Mouse (Mus musculus): ENCODE measurements around the gene Ctf2. TPM values are rescaled to one million over a fixed set of nuclear protein-coding genes. Genes with fewer than 3 reads are reported as not detected.

Ctf2 gene
- polyA plus RNA-seq, 2 experiments = 0.03 to 0.34 TPM

DNA sequence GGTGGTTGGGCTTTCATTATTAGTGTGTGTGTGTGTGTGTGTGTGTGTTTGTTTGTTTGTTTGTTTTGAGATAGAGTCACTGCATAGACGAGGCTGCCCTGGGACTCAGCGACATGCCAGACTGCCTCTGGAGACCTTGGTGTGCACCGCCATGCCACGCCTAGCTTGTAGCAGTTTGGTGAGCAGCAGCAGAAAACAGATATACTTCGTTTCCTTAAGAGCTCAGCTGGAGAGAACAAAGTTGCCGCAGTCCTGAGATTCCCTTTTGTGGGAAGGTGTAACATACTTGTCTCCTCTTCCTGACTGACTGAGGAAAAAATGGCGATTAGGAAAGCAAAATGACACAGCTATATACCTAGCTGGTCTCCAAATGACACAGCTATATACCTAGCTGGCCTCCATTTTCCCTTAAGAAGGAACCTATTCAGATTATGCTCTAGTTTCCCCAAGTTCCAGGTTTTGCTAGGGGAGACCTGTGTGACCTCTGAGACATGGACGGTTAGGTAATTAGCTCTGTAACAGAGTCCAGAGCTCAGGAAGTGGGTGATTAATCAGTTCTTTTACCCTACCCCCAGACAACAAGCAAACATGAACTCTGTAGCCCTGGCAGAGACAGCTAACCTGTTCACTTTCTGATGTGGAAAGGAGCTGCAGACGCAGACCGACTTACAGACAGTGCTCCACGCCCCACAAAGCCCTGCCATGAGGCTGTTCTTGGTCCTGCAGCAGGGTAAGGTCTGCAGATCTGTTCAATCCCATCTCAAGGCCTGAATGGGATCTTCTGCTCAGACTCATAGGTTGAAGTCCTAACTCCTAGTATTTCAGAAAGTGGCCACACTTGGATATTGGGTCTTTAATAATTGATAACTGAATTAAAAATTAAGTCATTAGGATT lies 59.8 kb downstream of the Ctf2 start:
- no peak for TF ChIP-seq POLR2A (IDR thresholded peaks at IDR 0.05; ENCODE audit: borderline replicate concordance, extremely low read depth, insufficient read depth, insufficient read length)
- 58% methylated on average over 11 of the region's 11 CpGs for WGBS
- Histone ChIP-seq H3K4me3 (replicated peaks; ENCODE audit: low read length) (no peak overlapping the region), H3K4me1 (ENCODE audit: control insufficient read depth, insufficient read depth, low read length) (no peaks in the 10 kb centered on the region), H3K4me2 (replicated peaks; ENCODE audit: low read depth, low read length, severe bottlenecking) (no peak overlapping the region), H3K36me3 (ENCODE audit: control insufficient read depth, insufficient read depth, low read length) (peaks cover 12% of the 10 kb centered on the region), H3K9me3 (ENCODE audit: control insufficient read depth, low read length) (no peaks in the 10 kb centered on the region), H3K27ac (replicated peaks; ENCODE audit: low read depth, low read length) (no peak overlapping the region), H3K9ac (ENCODE audit: low read depth, low read length, severe bottlenecking) (no peak overlapping the region), H3K27me3 (ENCODE audit: control insufficient read depth, insufficient read depth, low read length) (no peaks in the 10 kb centered on the region)
- no peak for ATAC-seq (ENCODE audit: low FRiP score, low read depth)
- no peak for DNase-seq (ENCODE audit: low spot score)

MicroRNAs within 50 kb of the gene (microRNA counts, 519-probe panel; counts per million panel counts)
- 2,210 counts per million, percentile 36 among the panel's probes with 10 or more counts for microRNA mmu-miR-762

Small RNA genes lying within 50 kb of the gene (microRNA-seq; reads per million reads assigned to microRNA genes)
- not detected for gene Mir762

Other genes starting within 250 kb of the Ctf2 start
- gene Srcap, start 220.2 kb downstream of the Ctf2 start, polyA plus RNA-seq (2012; rRNA removed) = 21.4 and 37.2 TPM in 2 replicates
- 44.1 and 54.8 TPM in 2 replicates for gene Srcap, start 220.2 kb downstream of the Ctf2 start, polyA plus RNA-seq (2014; fragmentation: Nextera tagmentation; extraction: Ambion mirVana)
- 17.4 and 19.6 TPM in 2 replicates for gene Gm42715, start 212.6 kb downstream of the Ctf2 start, polyA plus RNA-seq (2012; rRNA removed)
- 15.0 and 17.0 TPM in 2 replicates for gene Gm42715, start 212.6 kb downstream of the Ctf2 start, polyA plus RNA-seq (2014; fragmentation: Nextera tagmentation; extraction: Ambion mirVana)
- gene Tmem265, start 170.8 kb downstream of the Ctf2 start, polyA plus RNA-seq (2012; rRNA removed) = 2.4 and 4.5 TPM in 2 replicates
- 7.1 and 9.3 TPM in 2 replicates for gene Tmem265, start 170.8 kb downstream of the Ctf2 start, polyA plus RNA-seq (2014; fragmentation: Nextera tagmentation; extraction: Ambion mirVana)
- gene Phkg2, start 158.8 kb downstream of the Ctf2 start, polyA plus RNA-seq (2012; rRNA removed) = 99.1 and 103 TPM in 2 replicates
- 36.3 and 41.9 TPM in 2 replicates for gene Phkg2, start 158.8 kb downstream of the Ctf2 start, polyA plus RNA-seq (2014; fragmentation: Nextera tagmentation; extraction: Ambion mirVana)
- gene Ccdc189, start 143.6 kb downstream of the Ctf2 start, polyA plus RNA-seq (2012; rRNA removed) = 9.7 and 10.6 TPM in 2 replicates
- 5.4 and 8.1 TPM in 2 replicates for gene Ccdc189, start 143.6 kb downstream of the Ctf2 start, polyA plus RNA-seq (2014; fragmentation: Nextera tagmentation; extraction: Ambion mirVana)
- 49.1 and 51.9 TPM in 2 replicates for gene Rnf40, start 143.4 kb downstream of the Ctf2 start, polyA plus RNA-seq (2012; rRNA removed)
- gene Rnf40, start 143.4 kb downstream of the Ctf2 start, polyA plus RNA-seq (2014; fragmentation: Nextera tagmentation; extraction: Ambion mirVana) = 42.5 and 49.5 TPM in 2 replicates
- gene Zfp629, start 116.4 kb downstream of the Ctf2 start, polyA plus RNA-seq (2012; rRNA removed) = 23.8 and 24.5 TPM in 2 replicates
- 13.9 and 19.2 TPM in 2 replicates for gene Zfp629, start 116.4 kb downstream of the Ctf2 start, polyA plus RNA-seq (2014; fragmentation: Nextera tagmentation; extraction: Ambion mirVana)
- gene Bcl7c, start 23.2 kb downstream of the Ctf2 start, polyA plus RNA-seq (2012; rRNA removed) = 74.7 and 90.0 TPM in 2 replicates
- 95.4 and 102 TPM in 2 replicates for gene Bcl7c, start 23.2 kb downstream of the Ctf2 start, polyA plus RNA-seq (2014; fragmentation: Nextera tagmentation; extraction: Ambion mirVana)
- gene Ctf1, start 19.4 kb downstream of the Ctf2 start, polyA plus RNA-seq (2012; rRNA removed) = 53.6 and 82.9 TPM in 2 replicates
- gene Ctf1, start 19.4 kb downstream of the Ctf2 start, polyA plus RNA-seq (2014; fragmentation: Nextera tagmentation; extraction: Ambion mirVana) = 34.9 and 41.6 TPM in 2 replicates
- 64.5 and 81.3 TPM in 2 replicates for gene Fbxl19, start 12.4 kb upstream of the Ctf2 start, polyA plus RNA-seq (2012; rRNA removed)
- 4.4 and 6.8 TPM in 2 replicates for gene Fbxl19, start 12.4 kb upstream of the Ctf2 start, polyA plus RNA-seq (2014; fragmentation: Nextera tagmentation; extraction: Ambion mirVana)
- gene Orai3, start 37.6 kb upstream of the Ctf2 start, polyA plus RNA-seq (2012; rRNA removed) = 22.8 and 29.6 TPM in 2 replicates
- gene Orai3, start 37.6 kb upstream of the Ctf2 start, polyA plus RNA-seq (2014; fragmentation: Nextera tagmentation; extraction: Ambion mirVana) = 10.5 and 11.6 TPM in 2 replicates
- gene Setd1a, start 44.5 kb upstream of the Ctf2 start, polyA plus RNA-seq (2012; rRNA removed) = 29.7 and 31.8 TPM in 2 replicates
- 27.3 and 32.0 TPM in 2 replicates for gene Setd1a, start 44.5 kb upstream of the Ctf2 start, polyA plus RNA-seq (2014; fragmentation: Nextera tagmentation; extraction: Ambion mirVana)
- gene Gm49388, start 53.4 kb upstream of the Ctf2 start, polyA plus RNA-seq (2012; rRNA removed) = 0.44 and 0.61 TPM in 2 replicates
- gene Gm49388, start 53.4 kb upstream of the Ctf2 start, polyA plus RNA-seq (2014; fragmentation: Nextera tagmentation; extraction: Ambion mirVana) = not detected in 2 replicates
- 28.0 and 28.7 TPM in 2 replicates for gene Hsd3b7, start 68.4 kb upstream of the Ctf2 start, polyA plus RNA-seq (2012; rRNA removed)
- 14.3 and 16.5 TPM in 2 replicates for gene Hsd3b7, start 68.4 kb upstream of the Ctf2 start, polyA plus RNA-seq (2014; fragmentation: Nextera tagmentation; extraction: Ambion mirVana)
- gene Stx4a, start 92.1 kb upstream of the Ctf2 start, polyA plus RNA-seq (2012; rRNA removed) = 116 and 147 TPM in 2 replicates
- 38.8 and 41.0 TPM in 2 replicates for gene Stx4a, start 92.1 kb upstream of the Ctf2 start, polyA plus RNA-seq (2014; fragmentation: Nextera tagmentation; extraction: Ambion mirVana)
- gene Stx1b, start 92.4 kb upstream of the Ctf2 start, polyA plus RNA-seq (2012; rRNA removed) = 43.9 and 52.1 TPM in 2 replicates
- 4.0 and 6.3 TPM in 2 replicates for gene Stx1b, start 92.4 kb upstream of the Ctf2 start, polyA plus RNA-seq (2014; fragmentation: Nextera tagmentation; extraction: Ambion mirVana)
- gene Zfp646, start 144.1 kb upstream of the Ctf2 start, polyA plus RNA-seq (2012; rRNA removed) = 19.1 and 20.1 TPM in 2 replicates
- 12.4 and 15.3 TPM in 2 replicates for gene Zfp646, start 144.1 kb upstream of the Ctf2 start, polyA plus RNA-seq (2014; fragmentation: Nextera tagmentation; extraction: Ambion mirVana)
- gene Zfp668, start 144.7 kb upstream of the Ctf2 start, polyA plus RNA-seq (2012; rRNA removed) = 11.0 and 14.9 TPM in 2 replicates
- 10.9 and 14.8 TPM in 2 replicates for gene Zfp668, start 144.7 kb upstream of the Ctf2 start, polyA plus RNA-seq (2014; fragmentation: Nextera tagmentation; extraction: Ambion mirVana)
- gene Prss53, start 158.8 kb upstream of the Ctf2 start, polyA plus RNA-seq (2012; rRNA removed) = 6.9 and 9.6 TPM in 2 replicates
- 1.3 and 2.0 TPM in 2 replicates for gene Prss53, start 158.8 kb upstream of the Ctf2 start, polyA plus RNA-seq (2014; fragmentation: Nextera tagmentation; extraction: Ambion mirVana)
- gene Gm21974, start 163.3 kb upstream of the Ctf2 start, polyA plus RNA-seq (2012; rRNA removed) = not detected in 2 replicates
- not detected in 2 replicates for gene Gm21974, start 163.3 kb upstream of the Ctf2 start, polyA plus RNA-seq (2014; fragmentation: Nextera tagmentation; extraction: Ambion mirVana)
- 242 and 335 TPM in 2 replicates for gene Vkorc1, start 163.5 kb upstream of the Ctf2 start, polyA plus RNA-seq (2012; rRNA removed)
- gene Vkorc1, start 163.5 kb upstream of the Ctf2 start, polyA plus RNA-seq (2014; fragmentation: Nextera tagmentation; extraction: Ambion mirVana) = 244 and 256 TPM in 2 replicates
- 67.0 and 94.6 TPM in 2 replicates for gene Bckdk, start 171.9 kb upstream of the Ctf2 start, polyA plus RNA-seq (2012; rRNA removed)
- gene Bckdk, start 171.9 kb upstream of the Ctf2 start, polyA plus RNA-seq (2014; fragmentation: Nextera tagmentation; extraction: Ambion mirVana) = 116 and 122 TPM in 2 replicates
- 35.2 and 43.4 TPM in 2 replicates for gene Kat8, start 180.3 kb upstream of the Ctf2 start, polyA plus RNA-seq (2012; rRNA removed)
- 39.1 and 45.4 TPM in 2 replicates for gene Kat8, start 180.3 kb upstream of the Ctf2 start, polyA plus RNA-seq (2014; fragmentation: Nextera tagmentation; extraction: Ambion mirVana)
- 6.3 and 7.0 TPM in 2 replicates for gene Prss8, start 197.9 kb upstream of the Ctf2 start, polyA plus RNA-seq (2012; rRNA removed)
- 6.2 and 7.0 TPM in 2 replicates for gene Prss8, start 197.9 kb upstream of the Ctf2 start, polyA plus RNA-seq (2014; fragmentation: Nextera tagmentation; extraction: Ambion mirVana)
- gene Prss36, start 214.6 kb upstream of the Ctf2 start, polyA plus RNA-seq (2012; rRNA removed) = 14.5 and 16.9 TPM in 2 replicates
- 11.7 and 14.1 TPM in 2 replicates for gene Prss36, start 214.6 kb upstream of the Ctf2 start, polyA plus RNA-seq (2014; fragmentation: Nextera tagmentation; extraction: Ambion mirVana)
- 919 and 999 TPM in 2 replicates for gene Fus, start 235.3 kb upstream of the Ctf2 start, polyA plus RNA-seq (2012; rRNA removed)
- gene Fus, start 235.3 kb upstream of the Ctf2 start, polyA plus RNA-seq (2014; fragmentation: Nextera tagmentation; extraction: Ambion mirVana) = 60.9 and 68.7 TPM in 2 replicates